Mouse (Mus musculus) spleen, postnatal 10 days (tissue): ENCODE data around the gene Ankrd66.
"Not testable (repeated sequence)": the region's sequence is repeated elsewhere in the genome, so short reads cannot be mapped to it uniquely, and the experiment has no call there.

Source experiments
- DNase-seq, 2 experiments: peaks; one replicate each; pipeline ENCODE4 v3.0.0; 2021 to 2022; ENCODE audit warnings: low spot score in 2 of 2

Gene Ankrd66

DNA sequence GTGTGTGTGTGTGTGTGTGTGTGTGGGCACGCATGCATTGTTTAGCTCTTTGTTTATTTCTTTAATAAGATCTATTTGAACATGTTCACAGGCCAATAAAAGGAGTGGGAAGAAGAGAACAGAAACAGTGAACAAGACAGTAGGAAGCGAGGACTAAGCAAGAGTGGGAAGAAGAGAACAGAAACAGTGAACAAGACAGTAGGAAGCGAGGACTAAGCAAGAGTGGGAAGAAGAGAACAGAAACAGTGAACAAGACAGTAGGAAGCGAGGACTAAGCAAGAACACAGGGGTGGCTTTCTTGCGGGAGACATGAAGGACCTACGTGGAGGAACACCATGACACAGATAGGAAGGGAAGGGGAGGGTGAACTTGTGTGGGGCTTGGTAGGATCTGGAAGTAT lies 6.6 kb downstream of the Ankrd66 start:
- DNase-seq, result not testable (repeated sequence)

DNA sequence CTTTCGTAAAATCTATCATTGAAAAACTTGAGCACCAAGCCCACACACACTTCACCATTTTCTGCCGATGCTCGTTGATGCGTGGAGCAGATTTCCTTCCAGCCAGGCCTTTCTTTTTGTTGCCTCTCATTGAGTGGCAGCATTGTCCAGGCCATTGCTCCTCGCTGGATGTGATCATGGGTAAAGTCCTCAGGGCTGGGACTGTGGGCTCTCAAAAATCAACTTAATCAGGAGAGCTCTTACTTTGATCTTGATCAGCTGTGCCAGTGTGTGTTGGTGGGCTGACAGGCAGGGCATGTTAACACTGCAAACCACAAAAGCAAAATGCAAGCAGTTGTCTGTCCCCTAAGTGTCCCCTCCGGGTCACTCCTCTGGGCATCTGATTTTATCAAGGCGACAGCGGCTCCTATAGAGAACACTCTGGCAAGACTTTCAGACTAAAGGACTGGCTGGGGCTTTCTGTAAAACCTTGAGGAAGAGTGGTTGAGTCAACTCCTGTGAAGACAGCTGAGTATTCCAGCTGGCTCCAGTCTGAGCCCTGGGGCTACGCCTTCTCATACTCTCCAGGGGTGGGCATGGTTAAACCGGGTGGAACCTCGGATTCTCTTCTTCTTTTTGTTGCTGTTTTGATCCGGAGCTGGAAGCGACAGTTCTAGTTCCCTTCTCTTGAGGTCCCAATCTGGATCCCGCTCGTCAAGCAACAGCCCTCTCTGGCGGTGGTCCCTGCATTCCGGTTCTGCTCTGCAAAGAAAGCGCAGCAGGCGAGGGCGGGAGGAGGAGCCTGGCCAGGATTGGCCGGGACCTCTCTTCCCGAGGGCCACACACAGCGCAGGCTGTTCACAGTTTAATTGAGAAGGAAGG lies 8.8 kb downstream of the Ankrd66 start:
- no peak for DNase-seq

- no peak for DNase-seq
These were observed 12.2 kb downstream of the Ankrd66 start for GRCm38 (mm10) chr17:43531192-43531591.

DNA sequence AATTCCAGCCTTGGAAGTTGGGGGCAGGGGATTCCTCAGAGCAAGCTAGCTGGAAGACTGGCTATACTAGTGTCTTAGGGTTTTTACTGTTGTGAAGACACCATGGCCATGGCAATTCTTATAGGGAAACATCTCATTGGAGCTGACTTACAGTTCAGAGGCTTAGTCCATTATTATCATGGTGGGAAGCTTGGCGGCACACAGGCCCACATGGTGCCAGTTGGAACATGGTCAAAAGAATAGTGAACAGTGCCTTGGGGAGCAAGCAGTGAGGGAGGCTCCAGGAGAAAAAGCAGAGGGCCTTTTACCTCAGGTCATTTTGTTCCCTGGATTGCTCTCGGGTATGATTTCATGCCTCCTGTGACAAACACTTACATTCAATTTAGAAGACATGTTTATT lies 12.9 kb downstream of the Ankrd66 start:
- no peak for DNase-seq

DNA sequence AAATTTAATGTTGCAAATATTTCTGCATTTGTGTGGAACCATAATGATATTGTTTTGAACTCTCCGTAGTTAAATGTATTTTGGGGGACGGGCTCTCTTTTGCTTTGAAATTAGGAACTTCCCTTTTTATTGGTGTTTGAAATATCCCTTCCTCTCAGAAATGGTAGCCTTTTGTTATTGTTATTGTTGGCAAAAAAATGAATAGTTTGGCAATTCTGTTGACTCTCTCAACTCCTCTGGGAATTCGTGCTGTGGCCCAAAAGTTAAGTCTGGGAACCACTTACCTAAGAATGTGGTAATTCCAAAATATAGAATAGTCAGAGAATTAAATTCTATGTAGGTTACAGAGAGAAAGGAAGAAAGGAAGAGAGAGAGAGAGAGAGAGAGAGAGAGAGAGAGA lies 23.3 kb downstream of the Ankrd66 start:
- DNase-seq, result no peak

DNA sequence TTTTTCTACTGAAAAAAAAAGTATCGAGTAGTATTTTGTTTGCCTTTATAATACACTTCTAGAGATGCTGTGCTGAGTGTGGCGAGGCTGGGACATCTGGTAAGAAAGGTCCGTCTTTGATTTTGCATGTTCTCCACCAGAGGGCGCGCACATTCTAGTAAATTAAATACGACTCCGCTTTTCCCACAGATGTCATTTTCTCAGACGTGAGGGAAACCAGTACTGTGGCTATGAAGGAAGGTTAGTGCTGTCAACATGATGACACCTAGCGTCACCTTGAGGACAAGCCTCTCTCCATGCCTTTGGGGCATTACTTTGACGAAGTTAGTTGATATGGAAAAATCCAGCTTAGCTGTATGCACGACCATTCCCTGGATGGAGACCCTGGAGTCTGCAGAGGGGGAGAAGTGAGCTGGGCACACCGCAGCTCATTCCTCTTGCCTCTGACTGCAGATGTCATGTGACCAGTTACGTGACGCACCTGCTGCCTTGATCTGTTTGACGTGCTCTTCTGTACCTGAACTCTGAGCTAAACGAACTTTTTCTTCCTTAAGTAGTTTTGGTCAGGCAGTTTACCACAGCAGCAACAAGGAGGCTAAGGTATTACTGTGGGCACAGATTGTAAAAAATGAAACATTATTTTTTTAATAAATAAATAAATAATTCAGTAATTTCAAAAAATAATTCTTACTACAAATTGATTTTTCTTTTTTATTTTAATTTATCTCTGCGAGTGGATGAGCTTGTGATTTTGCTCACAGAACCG lies 24.6 kb downstream of the Ankrd66 start:
- DNase-seq, result peak; percentile 18 to 72

GRCm38 (mm10) chr17:43510782-43511181 lies 32.7 kb downstream of the Ankrd66 start:
- DNase-seq, result no peak

- DNase-seq, result no peak
These were observed 38.9 kb downstream of the Ankrd66 start for GRCm38 (mm10) chr17:43504594-43504934.

GRCm38 (mm10) chr17:43503861-43504593 lies 39.4 kb downstream of the Ankrd66 start:
- no peak for DNase-seq

DNA sequence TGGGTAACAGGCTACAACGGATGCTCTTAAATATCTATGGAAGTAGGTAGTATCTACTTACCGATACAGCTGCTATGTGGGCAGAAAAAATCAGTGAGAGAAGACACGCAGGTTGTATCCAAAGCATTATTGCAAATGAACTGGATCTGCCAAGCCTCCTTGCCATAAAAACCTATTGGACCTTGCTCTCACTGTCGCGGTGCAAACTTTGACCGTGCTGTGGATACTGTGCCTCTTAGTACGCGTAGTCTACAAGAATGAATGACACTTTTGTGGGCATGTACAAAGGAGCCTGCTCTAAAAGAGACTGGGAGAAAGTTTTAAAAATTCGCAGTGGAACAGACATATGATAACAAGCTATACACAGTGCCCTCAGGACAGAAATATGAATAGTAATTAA lies 40.8 kb downstream of the Ankrd66 start, which contains the start of gene Mep1a:
Gene Mep1a (minus strand): TSS at position 221 of the 400 bp plus-strand sequence.
- no peak for DNase-seq

DNA sequence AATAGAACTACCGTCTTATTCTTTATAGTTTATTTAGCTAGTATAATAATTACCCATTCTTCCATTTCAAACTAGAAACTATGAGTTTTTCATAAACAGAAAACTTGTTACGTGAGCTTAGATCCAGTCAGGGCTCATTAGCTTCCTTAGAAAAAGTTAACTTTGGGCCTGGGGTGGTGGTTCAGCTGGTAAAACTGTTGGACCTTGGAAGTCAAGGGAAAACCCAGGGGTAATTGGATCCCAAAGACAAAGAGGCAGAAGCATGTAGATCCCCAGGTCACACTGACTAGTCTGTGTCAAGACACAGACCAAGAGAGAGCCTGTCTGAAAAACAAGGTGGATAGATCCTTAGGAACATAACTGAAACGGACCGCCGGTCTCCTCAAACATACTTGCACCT lies 41.8 kb downstream of the Ankrd66 start:
- DNase-seq, result no peak

GRCm38 (mm10) chr17:43501223-43501622 lies 42.2 kb downstream of the Ankrd66 start:
- no peak for DNase-seq

GRCm38 (mm10) chr17:43500513-43500912 lies 42.9 kb downstream of the Ankrd66 start:
- DNase-seq, result no peak

DNA sequence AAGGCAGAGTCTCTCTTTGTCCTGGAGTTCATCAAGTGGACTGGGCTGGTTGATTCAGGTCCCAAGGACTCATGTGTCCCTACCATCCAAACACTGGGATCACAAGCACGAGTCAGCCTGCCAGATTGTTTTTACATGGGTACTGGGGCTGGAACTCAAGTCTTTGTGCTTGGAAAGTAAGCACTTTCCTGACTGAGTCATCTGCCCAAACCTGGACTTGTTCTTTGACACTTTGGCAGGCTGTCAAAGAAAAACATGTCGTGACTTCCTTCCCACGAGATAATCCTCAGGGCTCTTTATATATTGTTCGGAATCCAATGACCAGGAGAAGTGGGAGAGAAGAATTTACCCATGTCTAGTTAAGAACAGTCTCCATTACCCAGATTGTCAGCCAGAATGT lies 45.9 kb downstream of the Ankrd66 start:
- DNase-seq, result no peak

DNA sequence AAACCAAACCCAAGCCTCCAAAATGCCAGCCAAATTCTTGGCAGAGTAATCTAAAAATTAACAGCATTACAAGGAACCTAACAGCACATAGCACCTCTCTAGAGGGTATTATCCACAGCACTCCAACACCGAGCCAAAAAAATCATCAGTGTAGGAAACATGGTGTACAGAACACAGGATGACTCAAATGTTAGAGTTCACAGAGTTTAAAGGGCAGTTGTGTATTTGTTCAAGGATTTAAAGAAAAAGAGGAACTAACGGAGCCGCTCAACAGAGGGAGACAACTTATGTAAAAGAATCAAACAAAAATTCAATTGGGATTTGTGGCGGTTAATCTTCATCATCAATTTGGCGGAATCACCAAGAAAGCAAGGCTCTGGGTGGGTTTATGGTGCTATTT lies 47.9 kb downstream of the Ankrd66 start:
- no peak for DNase-seq

GRCm38 (mm10) chr17:43490371-43490770 lies 53.1 kb downstream of the Ankrd66 start:
- not testable (repeated sequence) for DNase-seq

DNA sequence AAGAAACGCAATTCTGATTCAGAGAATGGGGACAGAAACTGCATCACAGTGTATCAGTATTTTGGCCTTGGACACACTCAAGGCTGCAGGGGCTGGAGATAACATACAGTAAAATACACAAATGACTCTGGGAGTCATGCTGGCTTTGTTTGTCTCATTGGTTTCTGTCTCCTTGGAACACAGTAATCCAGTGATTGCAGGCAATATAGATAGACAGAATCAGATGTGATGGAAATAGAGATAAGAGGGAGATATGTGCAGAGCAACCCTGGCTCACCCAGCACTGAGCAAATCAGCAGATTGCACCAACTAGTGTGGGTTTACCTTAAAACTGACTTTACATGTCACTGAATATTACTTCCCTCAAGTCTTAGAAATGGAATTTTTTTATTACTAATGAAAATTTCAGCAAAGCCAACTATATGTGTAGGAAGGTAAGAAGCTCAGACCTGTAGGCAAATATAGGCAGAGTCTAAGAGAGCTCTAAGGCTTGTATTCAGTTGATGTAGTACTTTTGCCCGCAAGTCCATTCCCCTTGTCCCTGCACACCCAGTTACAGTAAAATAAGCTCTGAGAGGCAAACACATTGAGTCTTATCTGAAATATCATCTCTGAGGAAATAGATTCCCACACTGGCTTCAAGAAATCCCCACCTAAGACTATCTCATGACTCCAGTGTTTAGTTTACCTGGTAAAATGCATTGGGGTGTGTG lies 54.8 kb downstream of the Ankrd66 start:
- DNase-seq, result no peak

DNA sequence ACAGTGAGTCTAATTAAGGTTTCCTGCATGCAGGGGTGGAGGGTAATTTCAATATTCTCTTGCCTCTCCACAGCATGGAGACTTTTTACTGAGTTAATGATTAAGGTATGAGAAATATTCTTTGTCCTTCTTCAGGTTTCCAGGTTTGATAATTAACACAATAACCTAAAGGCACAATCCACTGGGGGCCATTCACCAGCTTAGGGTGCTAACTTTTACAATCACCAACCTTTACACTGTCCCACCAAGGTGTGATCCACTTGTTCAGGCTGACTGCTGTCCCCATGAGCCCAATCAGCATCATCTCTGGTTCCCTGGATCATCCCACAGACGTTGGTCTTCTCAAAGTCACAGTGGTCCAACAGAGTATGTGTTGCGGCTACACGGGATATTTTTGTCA lies 57.5 kb downstream of the Ankrd66 start:
- DNase-seq, result no peak
